Comparison of ENCODE assay signal across 9 mouse cellular contexts in the genomic region with DNA sequence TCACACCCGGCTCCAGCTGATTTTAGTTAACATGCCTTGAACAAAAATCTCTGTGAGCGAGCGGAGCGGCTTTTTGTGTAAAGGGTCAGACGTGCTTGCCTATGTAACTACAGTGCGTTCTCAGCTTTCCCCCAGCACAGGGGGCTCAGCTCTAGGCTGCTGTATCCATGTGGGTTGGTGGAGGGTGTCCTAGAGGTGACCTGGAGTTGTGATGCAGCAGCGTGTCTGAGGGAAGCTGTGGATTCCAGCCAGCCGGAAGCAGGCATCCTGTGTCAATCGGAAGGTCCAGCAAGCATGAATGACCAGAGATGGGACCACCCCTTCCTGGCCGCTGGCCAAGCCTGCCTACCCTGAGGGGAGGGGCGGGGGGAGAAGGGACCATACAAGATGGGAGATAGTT. TPM values are rescaled to one million over a fixed set of nuclear protein-coding genes. Genes with fewer than 3 reads are reported as not detected.
DNase-seq lines count a peak whose midpoint lies in the region; ATAC-seq and TF ChIP-seq lines count a peak whose summit lies in the region.
"Had no signal": no experiment of that assay in that cellular context is flagged by ENCODE, and none has a peak within 500 bp of the region (broad histone marks: within the 10 kb centered on the region; RNA-seq: fewer than 3 reads in every experiment).

No protein-coding gene starts in this region.

- no peak for TF ChIP-seq EP300 in heart, adult 2 months (IDR thresholded peaks at IDR 0.05; ENCODE audit: insufficient read depth, low read depth, low read length)

- intact Hi-C loops in heart, adult 2 months (cut with DNase I), result loop anchor here (10.0 kb wide), 1 partner anchor 358 kb away; no protein-coding TSS in a partner anchor
- intact Hi-C loops in left cerebral cortex, postnatal 25 days (cut with DNase I), result no loop called here

- no peak overlapping the region for H3K4me2 ChIP-seq in kidney, embryonic 16.5 days (replicated peaks; ENCODE audit: low read depth, low read length)

- H3K27me3 ChIP-seq in heart, adult 2 months (ENCODE audit: control insufficient read depth, insufficient read depth, low read length), result no peaks in the 10 kb centered on the region
- no peaks in the 10 kb centered on the region; the same call in 1 of the 2 replicates for H3K27me3 ChIP-seq in kidney, embryonic 16.5 days (ENCODE audit: insufficient read depth, low read length)

- ATAC-seq in cerebellum, adult (ENCODE audit: insufficient number of reproducible peaks, low FRiP score, low TSS enrichment), result no peak
- no peak for ATAC-seq in kidney, embryonic 16.5 days (ENCODE audit: low FRiP score, low TSS enrichment)

- no peak for TF ChIP-seq POLR2A in heart, adult 2 months (IDR thresholded peaks at IDR 0.05; ENCODE audit: insufficient read depth, low read depth, low read length)

- peaks cover 47% of the 10 kb centered on the region for H3K4me1 ChIP-seq in heart, adult 2 months (ENCODE audit: control insufficient read depth, insufficient read depth, low read length)
- H3K4me1 ChIP-seq in kidney, embryonic 16.5 days (ENCODE audit: insufficient read depth, low read length), result peaks cover 62% of the 10 kb centered on the region

- WGBS in heart, adult 2 months, result 46% methylated on average over 11 of the region's 11 CpGs
- 34% methylated on average over 11 of the region's 11 CpGs for WGBS in kidney, embryonic 16.5 days

- peak; percentile 35 to 66 for DNase-seq in cerebellum, postnatal 14 days
- DNase-seq in adrenal gland, adult 2 months, result peak; percentile 71
- peak; percentile 74 to 80 for DNase-seq in heart, adult 2 months
- no peak for DNase-seq in layer of hippocampus, adult 9-10 months (ENCODE audit: low spot score)
- DNase-seq in left cerebral cortex, postnatal 25 days (ENCODE audit: low spot score in 2 of 2), result no peak
- no peak for DNase-seq in layer of hippocampus, postnatal 10 days (ENCODE audit: low spot score in 2 of 2)

- no peaks in the 10 kb centered on the region for H3K79me2 ChIP-seq in heart, adult 2 months (replicated peaks; ENCODE audit: control insufficient read depth, insufficient read depth, low read length)

- H3K27ac ChIP-seq in heart, adult 2 months, result peak overlapping the region; percentile 40
- peak overlapping the region; percentile 76; the same call in 1 of the 2 replicates for H3K27ac ChIP-seq in kidney, embryonic 16.5 days (ENCODE audit: low read length)
- H3K27ac ChIP-seq: macrophage had no signal

- peaks cover 4% of the 10 kb centered on the region; the same call in 1 of the 2 replicates for H3K36me3 ChIP-seq in heart, adult 2 months (ENCODE audit: control insufficient read depth, insufficient read depth, low read length)
- no peaks in the 10 kb centered on the region for H3K36me3 ChIP-seq in kidney, embryonic 16.5 days (ENCODE audit: insufficient read depth, low read length)

- H3K9me3 ChIP-seq in kidney, embryonic 16.5 days (ENCODE audit: low read length), result no peaks in the 10 kb centered on the region

- no peak overlapping the region for H3K9ac ChIP-seq in heart, adult 2 months (ENCODE audit: low read depth, low read length)
- no peak overlapping the region for H3K9ac ChIP-seq in kidney, embryonic 16.5 days (replicated peaks; ENCODE audit: low read length)

- TF ChIP-seq CTCF in heart, adult 2 months (IDR thresholded peaks at IDR 0.05), result no peak

- no peak overlapping the region for H3K4me3 ChIP-seq in heart, adult 2 months
- H3K4me3 ChIP-seq in kidney, embryonic 16.5 days (ENCODE audit: low read length), result no peak overlapping the region

RNA-seq across cellular contexts. Expression of a gene that starts 24.5 kb away (rescaled TPM):
- 10 to 100 TPM; 36.0 to 44.0 TPM for total RNA-seq in adrenal gland, adult 2 months (2021)
- polyA plus RNA-seq in adrenal gland, adult 2 months (2012; rRNA removed), result 13.1 and 16.9 TPM in 2 replicates
- total RNA-seq in heart, adult 2 months (2021), result 1 to 10 TPM; 7.9 to 8.4 TPM
- 3.8 and 5.5 TPM in 2 replicates for polyA plus RNA-seq in heart, adult 2 months (2012; rRNA removed)
- 66.3 and 66.6 TPM in 2 replicates for polyA plus RNA-seq in kidney, embryonic 16.5 days (2015; fragmentation: Nextera tagmentation; extraction: Ambion mirVana)
- 10 to 100 TPM; 15.2 to 16.1 TPM for total RNA-seq in left cerebral cortex, postnatal 25 days (2021)
- 10 to 100 TPM; 17.1 to 18.5 TPM for total RNA-seq in layer of hippocampus, postnatal 10 days (2021)

Comparison
In these comparisons a context has a peak if more than half of its experiments do, and no peak if none do; other contexts are left out.
1. DNase-seq: peak in cerebellum, postnatal 14 days (2 of 2), adrenal gland, adult 2 months (single experiment) and heart, adult 2 months (2 of 2); none in layer of hippocampus, adult 9-10 months (single experiment), left cerebral cortex, postnatal 25 days (0 of 2) and layer of hippocampus, postnatal 10 days (0 of 2).